11 mouse cellular contexts compared by ENCODE assay signal in genomic region chr6:92532896-92533295, GRCm38 (mm10).
A peak's percentile ranks its signal among the peaks of the same experiment; 100 is the strongest.
DNase-seq lines count a peak whose midpoint lies in the region; ATAC-seq and TF ChIP-seq lines count a peak whose summit lies in the region.
"Had no signal": no experiment of that assay in that cellular context is flagged by ENCODE, and none has a peak within 500 bp of the region (broad histone marks: within the 10 kb centered on the region; RNA-seq: fewer than 3 reads in every experiment).

No protein-coding gene starts in this region.

- H3K9ac ChIP-seq in limb, embryonic 13.5 days = no peak overlapping the region
- H3K9ac ChIP-seq in heart, embryonic 11.5 days (ENCODE audit: low read depth, low read length) = peak overlapping the region; percentile 16; the same call in 1 of the 2 replicates

- no peak for ATAC-seq in limb, embryonic 13.5 days (ENCODE audit: low FRiP score, low read depth)
- no peak for ATAC-seq in heart, embryonic 11.5 days (replicated peaks; ENCODE audit: insufficient number of reproducible peaks, low FRiP score, low TSS enrichment)

- 20% methylated on average over 3 of the region's 3 CpGs for WGBS in limb, embryonic 13.5 days
- whole genome bisulfite sequencing in limb, embryonic 10.5 days = 30% methylated on average over 3 of the region's 3 CpGs
- WGBS in heart, embryonic 11.5 days (ENCODE audit: insufficient replicate concordance) = 37% methylated on average over 3 of the region's 3 CpGs
- 53% methylated on average over 3 of the region's 3 CpGs for WGBS in olfactory bulb, adult 2 months

- no peaks in the 10 kb centered on the region for H3K9me3 ChIP-seq in limb, embryonic 13.5 days
- H3K9me3 ChIP-seq in limb, embryonic 10.5 days (replicated peaks) = no peaks in the 10 kb centered on the region
- H3K9me3 ChIP-seq in heart, embryonic 11.5 days (replicated peaks; ENCODE audit: control insufficient read depth, low read length) = no peaks in the 10 kb centered on the region

- peaks cover 24% of the 10 kb centered on the region for H3K4me1 ChIP-seq in limb, embryonic 13.5 days
- H3K4me1 ChIP-seq in limb, embryonic 10.5 days = peaks cover 19% of the 10 kb centered on the region
- peaks cover 8% of the 10 kb centered on the region for H3K4me1 ChIP-seq in heart, embryonic 11.5 days (ENCODE audit: control insufficient read depth, insufficient read depth, low read length)
- H3K4me1 ChIP-seq in olfactory bulb, adult 2 months (ENCODE audit: control insufficient read depth, insufficient read depth, low read length) = 0 out of 2 replicates have a peak, but pooled peaks cover 3% of the 10 kb centered on the region

- no peaks in the 10 kb centered on the region for H3K36me3 ChIP-seq in limb, embryonic 13.5 days
- no peaks in the 10 kb centered on the region for H3K36me3 ChIP-seq in limb, embryonic 10.5 days
- no peaks in the 10 kb centered on the region for H3K36me3 ChIP-seq in heart, embryonic 11.5 days (ENCODE audit: control insufficient read depth, insufficient read depth, low read length)

- no peak overlapping the region for H3K27ac ChIP-seq in limb, embryonic 13.5 days
- H3K27ac ChIP-seq in limb, embryonic 10.5 days = no peak overlapping the region
- H3K27ac ChIP-seq in heart, embryonic 11.5 days (ENCODE audit: low read depth, low read length) = peak overlapping the region; percentile 25
- no peak overlapping the region for H3K27ac ChIP-seq in olfactory bulb, adult 2 months (ENCODE audit: insufficient read depth, low read depth, low read length)
- H3K27ac ChIP-seq: macrophage had no signal

- no peak overlapping the region for H3K4me3 ChIP-seq in limb, embryonic 13.5 days
- H3K4me3 ChIP-seq in limb, embryonic 10.5 days = no peak overlapping the region
- H3K4me3 ChIP-seq in heart, embryonic 11.5 days (ENCODE audit: low read depth, low read length) = peak overlapping the region; percentile 61
- peak overlapping the region; percentile 27; the same call in 1 of the 2 replicates for H3K4me3 ChIP-seq in olfactory bulb, adult 2 months (ENCODE audit: insufficient read depth, low read depth, low read length)

- DNase-seq in heart, adult 8-10 months (ENCODE audit: low spot score) = peak; percentile 28
- DNase-seq in heart, postnatal 25 days (ENCODE audit: low spot score) = no peak
- DNase-seq in limb, embryonic 10.5 days (ENCODE audit: low spot score) = no peak
- no peak for DNase-seq in urinary bladder, postnatal 36 days (ENCODE audit: low spot score in 2 of 2)
- no peak for DNase-seq in frontal cortex, postnatal 25 days (ENCODE audit: low spot score in 2 of 2)
- DNase-seq: B cell, adult 2 months; right cerebral cortex, postnatal 4 days had no signal

- TF ChIP-seq CTCF in olfactory bulb, adult 2 months (IDR thresholded peaks at IDR 0.05; ENCODE audit: insufficient read depth, low read depth, low read length) = no peak

- peak overlapping the region; percentile 83 for H3K4me2 ChIP-seq in limb, embryonic 13.5 days (replicated peaks)
- H3K4me2 ChIP-seq in heart, embryonic 11.5 days = peak overlapping the region; percentile 77

- TF ChIP-seq POLR2A in olfactory bulb, adult 2 months (IDR thresholded peaks at IDR 0.05; ENCODE audit: insufficient read depth, low read depth, low read length) = no peak

- intact Hi-C loops in heart, postnatal 25 days (cut with DNase I) = loop anchor here (5.0 to 10.0 kb wide), 2 partner anchors 51 to 108 kb away; no protein-coding TSS in a partner anchor

- H3K27me3 ChIP-seq in limb, embryonic 13.5 days = no peaks in the 10 kb centered on the region
- H3K27me3 ChIP-seq in limb, embryonic 10.5 days (ENCODE audit: low read depth, poor library complexity, severe bottlenecking) = no peaks in the 10 kb centered on the region
- H3K27me3 ChIP-seq in heart, embryonic 11.5 days (ENCODE audit: control insufficient read depth, insufficient read depth, low read length) = no peaks in the 10 kb centered on the region

Comparison
In these comparisons a context has a peak if more than half of its experiments do, and no peak if none do; other contexts are left out.
1. H3K4me3 ChIP-seq: peak in heart, embryonic 11.5 days (single experiment) and olfactory bulb, adult 2 months (single experiment); none in limb, embryonic 13.5 days (single experiment) and limb, embryonic 10.5 days (single experiment).